Mouse (Mus musculus) erythroblast, embryonic 14.5 days (primary cell): ENCODE measurements around the gene Ost4. TPM values are rescaled to one million over a fixed set of nuclear protein-coding genes. Genes with fewer than 3 reads are reported as not detected.

Experiments used
- H3K27me3 ChIP-seq: 2 replicates; pipeline ENCODE4 v1.6.1; 2012; ENCODE audit warnings: inconsistent platforms; ENCODE audit not compliant: control insufficient read depth
- H3K36me3 ChIP-seq: 2 replicates; pipeline ENCODE4 v1.6.1; 2012; ENCODE audit warnings: mild to moderate bottlenecking, inconsistent platforms; ENCODE audit not compliant: control insufficient read depth
- H3K4me1 ChIP-seq: 2 replicates; pipeline ENCODE4 v1.6.1; 2012; ENCODE audit warnings: inconsistent platforms; ENCODE audit not compliant: control insufficient read depth
- H3K4me3 ChIP-seq: replicated peaks from 2 replicates; pipeline ENCODE3; 2012; ENCODE audit warnings: moderate library complexity, mild to moderate bottlenecking, inconsistent platforms
- H3K9me3 ChIP-seq: 2 replicates; pipeline ENCODE4 v1.6.1; 2012; ENCODE audit warnings: low read length, inconsistent platforms, mixed read lengths; ENCODE audit not compliant: control insufficient read depth
- GATA1 ChIP-seq: IDR thresholded peaks from 2 replicates; pipeline ENCODE4 v1.6.1; 2012; ENCODE audit warnings: low read length, inconsistent platforms, mixed read lengths
- TAL1 ChIP-seq: IDR thresholded peaks from 3 replicates; pipeline ENCODE4 v1.6.1; 2012; ENCODE audit warnings: low read length, inconsistent platforms, mixed read lengths
- polyA plus RNA-seq: library from polyadenylated mRNA; stranded (reverse); fragments of >175 nt; gene quantifications from 2 replicates; pipeline ENCODE4 v1.2.3, GENCODE M21; 2012

Gene Ost4
- polyA plus RNA-seq, 1 experiment = 30.6 TPM

DNA sequence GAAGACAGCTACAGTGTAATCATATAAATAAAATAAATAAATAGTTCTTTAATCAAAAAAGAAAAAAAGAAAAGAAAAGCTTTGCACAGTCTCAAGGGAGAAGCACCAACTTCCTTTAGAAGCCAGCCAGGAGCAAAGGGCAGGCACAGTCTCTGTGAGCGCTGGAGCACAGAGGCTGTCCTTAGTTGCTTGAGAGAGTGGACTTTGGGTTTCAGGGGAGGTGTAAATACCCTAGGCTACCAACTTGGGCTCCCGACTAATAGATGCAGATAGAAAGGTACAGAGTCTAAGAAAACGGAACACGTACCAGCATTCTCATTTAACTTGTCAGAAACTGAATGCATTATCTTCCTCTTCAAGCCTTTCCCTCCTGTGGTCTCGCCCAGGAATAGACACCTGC is 41.0 kb upstream of the Ost4 start:
- peaks cover 29% of the 10 kb centered on the region for H3K4me1 ChIP-seq
- H3K4me3 ChIP-seq = no peak overlapping the region
- TF ChIP-seq TAL1 (no peak), GATA1 (no peak)
- peaks cover 21% of the 10 kb centered on the region for H3K36me3 ChIP-seq
- H3K27me3 ChIP-seq = peaks cover 39% of the 10 kb centered on the region
- H3K9me3 ChIP-seq = no peaks in the 10 kb centered on the region

- Histone ChIP-seq H3K4me1 (peaks cover 20% of the 10 kb centered on the region), H3K4me3 (peak within 1 kb of the TSS; percentile 38), H3K36me3 (no peaks in the 10 kb centered on the region), H3K27me3 (peaks cover 39% of the 10 kb centered on the region), H3K9me3 (no peaks in the 10 kb centered on the region)
- no peak for TF ChIP-seq TAL1
- no peak for TF ChIP-seq GATA1
These were observed 37.6 kb upstream of the Ost4 start, which contains the start of gene Cgref1 for GRCm38 (mm10) chr5:30944956-30945781. Gene Cgref1, minus strand, starts transcription at chr5:30945591.

- H3K4me1 ChIP-seq = peaks cover 12% of the 10 kb centered on the region
- no peaks in the 10 kb centered on the region for H3K9me3 ChIP-seq
- no peak overlapping the region for H3K4me3 ChIP-seq
- TF ChIP-seq GATA1 (no peak), TAL1 (no peak)
- peaks cover 35% of the 10 kb centered on the region for H3K27me3 ChIP-seq
- H3K36me3 ChIP-seq = no peaks in the 10 kb centered on the region
These were observed 36.8 kb upstream of the Ost4 start for GRCm38 (mm10) chr5:30944344-30944743.

- Histone ChIP-seq H3K4me3 (no peak overlapping the region), H3K27me3 (peaks cover 27% of the 10 kb centered on the region), H3K9me3 (no peaks in the 10 kb centered on the region), H3K36me3 (no peaks in the 10 kb centered on the region), H3K4me1 (peaks cover 6% of the 10 kb centered on the region)
- TF ChIP-seq TAL1 = no peak
These were observed 35.4 kb upstream of the Ost4 start for GRCm38 (mm10) chr5:30943004-30943403.

DNA sequence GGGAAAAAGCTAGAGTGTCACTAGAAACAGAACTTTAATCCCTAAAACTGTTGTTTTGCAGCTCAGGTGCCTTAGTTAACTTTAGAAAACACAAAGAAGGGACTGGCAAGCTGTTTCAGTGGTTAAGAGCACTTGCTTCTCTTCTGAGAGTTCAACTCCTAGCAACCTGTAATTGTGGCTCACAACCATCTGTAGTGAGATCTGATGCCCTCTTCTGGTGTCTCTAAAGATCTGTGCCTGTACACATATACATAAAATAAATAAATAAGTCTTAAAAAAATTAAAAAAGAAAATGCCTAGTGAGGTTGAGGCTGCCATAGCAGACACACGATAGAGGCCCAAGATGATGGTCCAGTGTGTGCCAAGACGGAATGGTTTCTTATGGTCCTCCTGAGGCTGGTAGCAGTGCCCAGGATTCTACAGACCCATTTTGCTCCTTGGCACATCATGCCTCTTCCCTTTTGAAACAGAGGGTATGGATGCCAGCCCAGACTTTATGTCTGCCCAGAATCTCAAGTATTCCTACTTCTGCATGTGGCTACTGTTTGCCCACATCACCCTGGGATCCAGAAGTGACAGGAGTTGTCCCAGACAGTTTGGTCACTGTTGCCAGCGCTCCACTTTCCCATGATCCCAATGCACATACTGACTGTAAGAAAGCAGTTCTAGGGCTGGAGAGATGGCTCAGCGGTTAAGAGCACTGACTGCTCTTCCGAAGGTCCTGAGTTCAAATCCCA is 27.3 kb upstream of the Ost4 start:
- Histone ChIP-seq H3K27me3 (no peaks in the 10 kb centered on the region), H3K4me3 (no peak overlapping the region), H3K4me1 (no peaks in the 10 kb centered on the region), H3K9me3 (no peaks in the 10 kb centered on the region), H3K36me3 (peaks cover 2% of the 10 kb centered on the region; the same call in 1 of the 2 replicates)
- TF ChIP-seq GATA1 (no peak), TAL1 (no peak)

GRCm38 (mm10) chr5:30933705-30934104 is 26.1 kb upstream of the Ost4 start:
- Histone ChIP-seq H3K4me1 (no peaks in the 10 kb centered on the region), H3K36me3 (peaks cover 2% of the 10 kb centered on the region; the same call in 1 of the 2 replicates), H3K9me3 (no peaks in the 10 kb centered on the region), H3K27me3 (no peaks in the 10 kb centered on the region), H3K4me3 (no peak overlapping the region)
- TF ChIP-seq TAL1 = no peak

GRCm38 (mm10) chr5:30931378-30931777 is 23.8 kb upstream of the Ost4 start:
- no peaks in the 10 kb centered on the region for H3K4me1 ChIP-seq
- no peaks in the 10 kb centered on the region for H3K27me3 ChIP-seq
- peaks cover 5% of the 10 kb centered on the region; the same call in 1 of the 2 replicates for H3K36me3 ChIP-seq
- TF ChIP-seq GATA1 (no peak), TAL1 (no peak)
- no peaks in the 10 kb centered on the region for H3K9me3 ChIP-seq
- no peak overlapping the region for H3K4me3 ChIP-seq

DNA sequence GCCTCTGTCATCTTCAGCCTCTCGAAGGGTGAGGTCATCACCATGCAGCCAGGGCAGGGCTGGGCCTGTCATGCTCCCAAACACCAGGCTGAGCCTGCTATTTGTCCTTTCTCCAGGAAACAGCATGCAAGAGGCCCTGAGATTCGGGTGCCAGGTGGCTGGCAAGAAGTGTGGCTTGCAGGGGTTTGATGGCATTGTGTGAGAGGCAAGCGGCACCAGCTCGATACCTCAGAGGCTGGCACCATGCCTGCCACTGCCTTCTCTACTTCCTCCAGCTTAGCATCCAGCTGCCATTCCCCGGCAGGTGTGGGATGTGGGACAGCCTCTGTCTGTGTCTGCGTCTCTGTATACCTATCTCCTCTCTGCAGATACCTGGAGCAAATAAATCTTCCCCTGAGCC is 23.3 kb upstream of the Ost4 start:
- Histone ChIP-seq H3K4me3 (no peak overlapping the region), H3K36me3 (peaks cover 5% of the 10 kb centered on the region; the same call in 1 of the 2 replicates), H3K27me3 (no peaks in the 10 kb centered on the region), H3K9me3 (no peaks in the 10 kb centered on the region), H3K4me1 (no peaks in the 10 kb centered on the region)
- TF ChIP-seq GATA1 (no peak), TAL1 (no peak)

DNA sequence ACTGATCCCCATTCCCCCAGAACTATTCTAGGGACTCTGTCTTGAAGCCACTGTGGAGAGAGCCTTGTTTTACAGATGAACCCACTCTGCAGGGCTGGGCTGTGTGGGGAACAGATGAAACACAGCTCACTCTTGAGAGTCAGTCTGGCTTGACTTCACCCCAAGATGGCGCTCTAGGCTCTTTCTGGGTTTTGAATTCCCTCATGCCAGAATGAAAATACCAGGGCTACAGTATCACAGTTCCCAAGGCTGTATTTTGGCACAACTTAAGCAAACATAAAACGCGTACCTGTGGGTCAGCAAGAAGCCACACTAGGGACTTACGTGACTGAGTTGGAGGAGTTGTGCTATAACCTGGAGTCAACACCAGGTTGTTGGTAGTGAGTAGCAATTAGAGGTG is 22.5 kb upstream of the Ost4 start:
- Histone ChIP-seq H3K36me3 (peaks cover 8% of the 10 kb centered on the region; the same call in 1 of the 2 replicates), H3K9me3 (no peaks in the 10 kb centered on the region), H3K4me1 (no peaks in the 10 kb centered on the region), H3K27me3 (no peaks in the 10 kb centered on the region), H3K4me3 (no peak overlapping the region)
- TF ChIP-seq TAL1 (no peak), GATA1 (no peak)
